Mouse (Mus musculus): ENCODE measurements at regions not wholly inside any gene's neighbourhood (a gene's known extent, or its start where the extent isn't known, plus 50 kb on each side); places are given as distances from the start of the nearest gene placed in this dataset.
A peak's percentile ranks its signal among the peaks of the same experiment; 100 is the strongest.

DNA sequence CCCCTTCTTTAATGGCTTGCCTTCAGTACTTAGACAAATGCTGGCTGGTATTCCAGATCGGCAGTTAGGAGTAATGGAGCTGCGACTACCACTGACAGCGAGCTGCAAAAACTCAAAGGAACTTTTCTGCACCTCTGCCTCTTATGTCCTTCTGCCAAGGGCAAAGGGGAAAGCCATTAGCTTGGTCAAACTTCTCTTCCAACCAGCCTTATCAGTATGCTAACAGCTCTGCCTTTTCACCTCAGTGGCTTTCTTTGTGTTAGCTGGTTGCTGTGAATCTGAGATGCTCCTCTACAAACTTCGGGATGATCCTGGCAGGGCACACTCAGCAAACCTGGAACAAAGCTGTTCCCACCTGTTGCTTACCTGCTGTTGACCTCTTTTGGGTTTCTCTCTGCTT is 89.4 kb upstream of the Hs6st1 start:
- DNase-seq = no peak

DNA sequence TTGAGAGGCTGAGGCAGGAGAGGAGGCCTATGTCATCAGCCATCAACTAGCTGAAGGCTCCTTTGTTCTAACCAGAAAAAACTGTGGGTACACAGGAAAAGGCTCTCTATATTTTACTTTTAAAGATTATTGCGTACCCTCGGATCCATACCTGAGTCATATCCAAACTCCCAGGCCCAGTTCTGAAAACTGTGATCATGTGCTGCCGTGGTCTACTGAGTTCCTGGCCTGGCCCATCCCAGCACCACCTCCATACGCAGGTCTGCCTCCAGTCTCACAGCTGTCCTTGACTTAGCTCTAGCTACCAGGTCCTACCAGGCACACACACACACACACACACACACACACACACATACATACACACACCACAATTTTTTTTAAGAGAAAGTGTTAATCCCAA is 87.0 kb upstream of the Hs6st1 start:
- no peak for DNase-seq

DNA sequence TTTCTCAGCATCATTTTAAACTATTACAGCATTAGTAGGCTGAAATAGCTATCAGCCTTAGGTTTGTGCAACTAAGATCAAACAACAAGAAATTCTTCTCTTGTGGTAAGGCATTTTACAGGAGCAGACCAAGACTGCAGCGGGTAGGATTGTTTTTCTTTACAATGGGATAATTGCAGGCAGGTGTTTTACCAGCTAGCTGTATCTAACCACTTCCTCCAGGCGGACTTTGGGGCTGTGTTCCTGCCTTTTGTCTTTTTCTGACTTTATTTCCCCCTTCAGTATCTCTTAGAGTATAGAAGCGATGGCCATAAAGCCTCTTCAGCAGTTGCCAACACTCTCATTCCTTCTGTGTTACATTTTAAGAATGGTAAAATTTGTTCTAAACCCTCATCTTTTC is 84.8 kb upstream of the Hs6st1 start:
- no peak for DNase-seq

DNA sequence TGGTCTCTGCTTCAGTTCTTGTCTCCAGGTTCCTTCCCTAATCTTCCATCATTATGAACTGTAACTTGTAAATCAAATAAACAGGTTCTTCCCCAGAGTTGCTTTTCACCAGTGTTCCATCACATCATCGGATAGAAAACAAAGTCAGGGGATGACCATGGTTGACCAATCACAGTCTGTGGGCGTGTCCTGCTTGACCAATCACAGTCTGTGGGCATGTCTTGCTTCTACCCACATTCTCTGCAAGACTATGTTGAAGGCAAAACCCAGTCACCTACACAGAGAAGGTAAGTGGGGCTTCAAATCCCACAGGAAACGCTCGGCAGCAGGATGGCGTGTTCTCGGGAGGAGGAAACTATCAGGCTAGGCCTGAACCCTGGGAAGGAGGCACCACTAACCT is 82.9 kb upstream of the Hs6st1 start:
- DNase-seq = no peak

DNA sequence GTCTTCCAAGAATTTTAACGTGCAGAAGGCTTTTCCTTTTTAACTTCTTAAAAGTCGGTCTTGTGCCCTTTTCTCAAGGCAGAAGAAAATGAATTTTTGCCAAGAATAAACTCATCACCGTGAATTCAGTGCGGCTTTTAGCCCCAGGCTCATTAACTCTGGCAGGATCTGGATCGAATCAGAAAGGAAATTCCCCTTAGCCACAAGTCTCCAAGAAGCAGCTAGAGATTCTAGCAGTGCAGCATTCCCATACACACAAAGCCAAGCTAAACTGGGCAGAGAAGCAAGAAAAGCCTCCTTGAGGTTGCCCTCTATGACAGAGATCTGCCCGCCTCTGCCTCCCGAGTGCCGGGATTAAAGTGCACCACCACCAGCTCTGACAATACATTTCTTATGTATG is 81.5 kb upstream of the Hs6st1 start:
- no peak for DNase-seq

DNA sequence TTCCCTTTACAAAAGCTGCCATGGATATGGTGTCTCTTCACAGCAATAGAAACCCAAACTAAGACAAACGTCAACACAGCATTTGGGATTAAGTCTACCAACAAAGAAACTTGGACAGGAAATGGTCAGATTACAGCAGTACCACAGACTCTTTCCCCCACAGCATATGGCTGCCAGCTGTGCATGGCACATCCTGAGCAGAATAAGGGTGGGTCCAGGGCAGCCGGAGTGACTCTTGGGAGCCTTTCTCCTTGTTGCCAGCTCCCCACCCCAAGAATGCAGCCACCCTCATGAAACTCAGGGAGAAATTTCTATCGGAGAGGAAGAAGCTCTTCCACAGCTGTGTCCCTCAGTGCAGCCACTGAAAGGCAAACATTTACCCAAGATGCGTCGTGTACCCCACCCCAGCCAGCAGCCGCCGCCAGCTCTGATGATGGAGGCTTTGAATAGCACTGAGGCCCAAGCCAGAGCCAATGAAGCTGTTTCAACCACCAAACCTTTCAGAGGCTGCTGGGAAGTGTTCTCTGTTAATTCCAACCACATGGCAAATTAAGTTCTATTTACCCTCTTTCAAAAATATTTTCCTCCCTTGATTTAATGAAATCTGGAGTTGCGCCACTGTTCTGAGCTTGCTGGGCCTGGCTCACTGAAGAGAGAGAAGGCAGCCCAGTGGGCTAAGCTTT is 75.8 kb upstream of the Hs6st1 start:
- DNase-seq = no peak

DNA sequence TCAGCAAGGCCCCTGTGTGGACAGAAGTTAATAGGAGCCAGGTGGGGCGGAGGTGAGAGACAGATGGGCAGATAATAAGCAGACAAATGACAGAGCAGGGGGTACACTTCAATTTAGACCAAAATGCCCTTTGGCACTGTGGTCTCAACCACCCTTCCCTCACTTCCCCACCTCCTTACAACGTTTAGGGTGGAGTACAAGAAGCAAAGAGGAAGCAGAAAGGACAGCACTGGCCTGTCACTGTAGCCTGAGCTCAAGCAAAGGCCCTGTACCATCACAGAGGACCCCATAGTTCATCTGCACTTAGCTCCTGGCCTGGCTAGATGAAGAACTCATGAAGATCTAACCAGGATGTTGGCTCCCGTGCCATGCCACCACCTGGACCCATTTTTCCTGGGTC is 75.3 kb upstream of the Hs6st1 start:
- DNase-seq = no peak

DNA sequence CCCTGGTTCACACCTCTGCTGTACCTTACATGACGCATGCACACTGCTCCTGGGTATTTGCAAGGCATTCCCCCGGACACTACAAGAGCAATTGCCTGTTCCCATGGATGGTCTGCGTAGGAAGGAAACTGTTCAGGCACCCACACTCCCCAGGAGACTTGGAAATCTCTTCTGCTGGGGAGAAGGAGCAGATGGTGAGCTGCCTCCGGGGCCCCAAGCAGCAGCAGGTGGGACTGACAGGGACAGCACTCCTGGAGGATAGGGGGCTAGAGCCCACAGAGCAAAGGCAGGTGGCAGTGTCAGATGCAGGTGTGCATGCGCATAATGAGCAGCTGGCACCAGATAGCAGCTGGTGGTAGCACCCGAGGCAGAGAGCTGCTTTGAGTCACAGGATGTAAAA is 72.5 kb upstream of the Hs6st1 start:
- no peak for DNase-seq

DNA sequence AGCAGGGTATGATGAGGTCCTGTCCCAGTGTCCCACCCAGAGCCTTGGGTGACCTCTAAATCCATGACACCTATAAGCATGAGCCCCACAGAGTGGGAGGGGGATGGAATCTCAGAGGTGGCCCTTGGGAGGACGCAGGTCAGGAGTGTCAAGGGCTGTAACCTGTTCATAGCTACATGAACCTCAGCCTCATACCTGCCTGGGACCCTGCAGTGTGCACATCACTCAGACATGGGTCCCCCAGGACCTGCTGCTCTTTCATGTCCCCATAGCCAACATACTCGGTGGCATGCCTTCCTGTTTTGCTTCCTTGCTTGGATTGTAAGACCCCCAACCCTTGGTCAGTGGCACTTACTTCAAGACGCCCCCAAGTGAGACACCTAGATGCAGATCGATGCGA is 66.9 kb upstream of the Hs6st1 start:
- no peak for DNase-seq

DNA sequence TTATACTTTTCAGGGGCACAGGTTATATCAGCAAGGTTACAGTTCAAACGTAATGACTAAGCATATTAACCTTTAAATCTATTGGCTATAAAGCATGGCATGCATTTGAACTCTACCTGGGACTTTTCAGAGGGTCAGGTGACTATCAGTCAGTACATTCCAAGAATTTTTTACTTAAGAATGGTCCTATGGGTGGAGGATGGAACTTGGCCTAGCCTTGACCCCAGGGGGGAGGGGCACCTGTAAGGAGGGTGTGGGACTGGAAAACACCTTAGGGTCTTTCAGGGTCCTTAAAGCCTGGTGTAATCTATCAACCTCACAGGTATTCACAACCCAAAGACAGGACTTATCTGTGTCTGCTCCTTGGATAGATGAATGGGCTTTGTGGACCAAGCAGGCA is 66.4 kb upstream of the Hs6st1 start:
- no peak for DNase-seq

DNA sequence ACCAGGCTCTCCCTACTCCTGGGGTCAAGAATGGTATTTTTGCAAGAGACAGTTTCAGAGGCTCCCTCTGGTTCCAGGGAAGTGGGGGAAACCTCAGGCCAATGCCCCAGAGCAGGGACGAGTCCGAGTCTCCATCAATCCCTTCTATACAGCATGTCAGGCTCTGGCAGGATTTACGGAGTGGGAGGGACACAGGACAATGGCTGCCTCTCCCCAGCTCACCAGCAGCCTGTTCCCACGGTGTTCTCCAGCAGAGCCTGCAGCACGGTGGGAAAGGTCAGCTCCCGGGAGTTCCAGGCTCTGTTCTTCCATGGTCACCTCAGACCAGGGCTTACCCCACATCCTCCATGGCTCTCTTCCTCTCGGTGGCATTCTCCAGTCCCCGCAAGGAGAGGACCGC is 64.6 kb upstream of the Hs6st1 start:
- DNase-seq = no peak

DNA sequence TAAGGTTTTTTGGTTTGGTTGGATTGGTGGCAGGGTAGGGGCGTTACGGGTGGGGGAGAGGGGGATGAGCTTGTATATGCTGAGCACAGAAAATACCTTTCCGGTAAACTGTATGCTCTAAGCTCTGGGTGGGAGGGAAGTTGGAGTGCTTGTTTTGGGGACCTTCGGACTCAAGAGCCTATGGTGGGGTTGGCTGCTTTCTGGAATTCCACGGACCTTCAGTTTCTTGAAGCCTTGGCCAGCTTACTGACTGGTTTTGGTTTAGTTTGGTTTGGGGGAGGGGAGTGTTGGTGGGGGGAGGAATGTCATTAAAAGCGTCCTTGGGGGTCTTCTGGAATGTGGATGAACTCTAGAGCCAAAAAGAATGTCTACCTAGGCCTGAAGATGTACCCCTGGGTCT is 59.6 kb upstream of the Hs6st1 start:
- DNase-seq = no peak

DNA sequence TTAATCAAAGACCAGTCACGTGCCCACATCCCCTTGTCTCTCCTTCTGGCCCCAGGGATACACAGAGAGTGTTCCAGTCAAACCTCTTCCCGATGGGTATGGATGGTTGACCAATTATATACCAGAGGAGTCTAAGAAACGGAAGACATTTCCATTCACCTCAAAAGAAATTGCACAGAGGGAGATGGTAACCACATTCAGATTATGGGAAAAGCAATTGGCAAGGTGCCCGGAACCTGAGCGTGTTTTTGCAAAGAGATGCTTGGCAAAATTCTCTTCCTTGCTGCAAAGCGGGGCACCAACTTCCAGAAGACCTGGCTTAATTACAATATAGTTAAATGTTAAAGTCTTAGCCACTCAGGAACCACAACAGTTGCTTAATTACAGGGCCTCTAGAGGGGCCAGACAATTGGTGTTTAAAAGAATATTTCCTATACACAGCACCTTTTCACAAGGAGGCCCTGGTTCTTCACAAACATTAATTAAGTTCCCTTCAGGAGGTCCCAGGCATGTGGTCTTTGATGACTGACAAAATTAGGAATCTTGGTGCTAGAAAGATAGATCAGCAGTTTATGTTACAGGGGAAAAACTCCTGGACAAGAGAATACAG is 59.1 kb upstream of the Hs6st1 start:
- peak; percentile 55 to 71 for DNase-seq

DNA sequence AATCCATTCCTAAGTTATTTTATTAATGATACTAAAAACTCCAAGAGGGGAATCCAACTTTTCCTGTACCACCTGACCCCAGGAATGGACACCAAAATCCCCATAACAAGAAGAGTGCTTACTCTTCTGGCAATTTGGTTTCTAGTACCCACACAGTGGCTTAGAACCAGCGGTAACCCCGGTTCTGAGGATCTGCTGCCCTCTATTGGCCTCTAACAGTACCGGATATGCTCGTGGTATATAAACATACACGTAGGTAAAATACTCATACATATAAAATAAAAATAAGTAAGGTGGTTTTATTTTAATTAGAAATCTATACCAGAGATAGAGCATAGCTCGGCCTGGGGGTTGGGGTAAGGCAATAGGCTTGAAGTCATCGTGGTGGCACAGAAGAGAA is 58.0 kb upstream of the Hs6st1 start:
- no peak for DNase-seq

DNA sequence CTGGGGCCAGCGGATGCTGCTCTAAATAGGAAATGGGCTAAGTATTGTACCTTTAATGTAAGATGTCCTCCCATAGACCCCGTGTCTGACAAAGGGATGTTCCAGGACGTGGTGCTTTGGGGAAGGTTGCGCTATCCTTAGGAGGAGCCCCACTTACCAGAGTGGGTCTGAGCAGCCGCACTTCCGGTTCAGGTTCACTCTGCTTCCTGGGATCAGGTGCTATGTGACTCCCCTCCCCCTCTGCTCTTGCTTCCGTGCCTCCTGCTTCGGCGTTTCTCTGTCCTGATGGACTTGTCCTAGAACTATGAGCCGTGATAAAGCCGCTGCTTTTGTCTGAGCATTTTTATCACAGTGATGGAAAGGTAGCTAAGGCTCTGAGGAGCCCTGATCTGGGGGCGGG is 57.4 kb upstream of the Hs6st1 start:
- DNase-seq = no peak

DNA sequence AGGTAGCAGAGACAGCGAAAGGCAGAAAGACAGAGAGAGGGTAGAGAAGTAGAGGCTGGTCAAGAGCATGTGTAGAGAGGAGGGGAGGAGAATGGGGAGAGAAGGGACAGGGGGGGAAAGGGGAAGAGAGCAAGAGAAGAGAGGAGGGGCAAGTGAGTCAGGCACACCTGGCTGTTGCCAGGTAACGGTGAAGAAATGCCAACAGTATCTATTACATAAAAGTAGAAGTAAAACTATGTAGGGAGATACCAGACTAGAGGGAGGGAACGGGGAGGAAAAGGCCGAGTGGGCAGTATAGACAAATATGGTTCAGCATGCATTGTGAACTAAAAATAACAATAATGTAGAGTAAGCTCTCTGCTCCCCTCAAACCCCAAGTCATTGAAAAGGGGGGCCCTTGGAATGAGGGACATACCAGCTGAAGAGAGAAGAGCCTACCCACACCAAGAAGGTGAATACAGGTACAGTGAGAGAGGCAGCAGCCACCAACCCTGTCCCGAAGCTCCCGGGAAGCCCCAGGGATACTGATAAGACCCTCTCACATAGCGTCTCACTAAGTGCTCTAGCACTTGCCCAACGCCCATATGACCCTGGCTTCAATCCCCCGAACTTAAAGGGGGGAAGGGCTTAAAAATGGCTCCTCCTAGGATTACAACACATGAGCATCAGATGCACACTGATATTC is 56.0 kb upstream of the Hs6st1 start:
- DNase-seq = no peak

DNA sequence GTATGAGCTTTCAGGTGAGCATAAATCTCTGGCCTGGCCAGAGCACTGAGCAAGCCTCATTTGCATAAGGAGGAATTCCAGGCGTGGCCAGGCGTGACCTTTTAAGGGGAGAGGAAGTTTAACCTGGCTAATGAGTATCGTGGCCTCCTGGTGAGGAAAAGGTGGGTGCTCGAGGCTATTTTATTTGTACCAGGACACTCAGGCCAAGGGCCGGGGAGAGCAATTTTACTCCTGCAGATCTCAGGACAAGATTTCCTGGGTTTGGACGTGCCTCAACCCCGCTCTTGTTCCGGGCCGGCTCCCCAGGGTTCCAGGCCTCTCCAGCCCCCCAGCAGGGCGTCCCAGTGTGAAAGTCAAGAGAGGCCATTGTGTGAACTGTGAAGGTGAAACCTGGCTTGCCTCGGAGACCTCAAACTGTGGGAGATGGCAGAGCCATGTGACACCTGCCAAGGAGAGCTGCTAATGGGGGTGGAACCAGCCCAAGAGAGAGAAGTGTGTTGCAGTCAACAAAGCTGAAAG is 54.3 kb upstream of the Hs6st1 start:
- no peak for DNase-seq

DNA sequence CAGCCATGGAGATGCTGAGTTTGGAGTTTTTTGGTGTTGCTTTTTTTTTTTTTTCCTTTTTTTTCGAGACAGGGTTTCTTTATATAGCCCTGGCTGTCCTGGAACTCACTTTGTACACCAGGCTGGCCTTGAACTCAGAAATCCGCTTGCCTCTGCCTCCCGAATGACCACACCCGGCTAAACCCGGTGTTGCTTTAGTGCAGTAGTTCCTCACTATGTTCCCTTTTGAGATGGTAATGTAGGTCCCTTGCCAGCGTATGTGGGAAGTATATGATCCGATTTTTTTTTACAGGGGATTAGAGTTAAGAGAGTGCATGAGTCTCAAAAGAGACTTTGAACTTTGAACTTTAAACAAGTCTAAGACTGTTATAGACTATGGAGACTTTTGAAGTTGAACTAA is 53.8 kb upstream of the Hs6st1 start:
- no peak for DNase-seq

DNA sequence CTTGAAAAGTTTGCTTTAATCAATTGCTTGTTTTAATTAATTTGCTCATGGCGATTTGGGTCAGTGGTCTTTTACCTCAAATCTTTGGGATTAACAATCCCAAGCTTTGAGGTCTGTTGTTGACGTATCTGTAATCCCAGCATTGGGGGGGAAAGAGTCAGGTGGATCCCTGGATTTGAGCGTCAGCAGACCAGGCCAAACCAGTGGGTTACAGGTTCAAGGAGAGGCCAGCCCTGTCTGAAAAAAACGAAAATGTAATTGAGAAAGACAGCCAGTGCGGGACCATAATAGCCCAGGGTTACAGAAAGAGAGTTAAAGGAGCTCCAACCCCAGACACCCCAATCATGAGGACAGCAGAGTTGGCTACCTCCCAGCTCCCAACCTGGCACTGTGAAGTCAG is 53.0 kb upstream of the Hs6st1 start:
- DNase-seq = no peak

DNA sequence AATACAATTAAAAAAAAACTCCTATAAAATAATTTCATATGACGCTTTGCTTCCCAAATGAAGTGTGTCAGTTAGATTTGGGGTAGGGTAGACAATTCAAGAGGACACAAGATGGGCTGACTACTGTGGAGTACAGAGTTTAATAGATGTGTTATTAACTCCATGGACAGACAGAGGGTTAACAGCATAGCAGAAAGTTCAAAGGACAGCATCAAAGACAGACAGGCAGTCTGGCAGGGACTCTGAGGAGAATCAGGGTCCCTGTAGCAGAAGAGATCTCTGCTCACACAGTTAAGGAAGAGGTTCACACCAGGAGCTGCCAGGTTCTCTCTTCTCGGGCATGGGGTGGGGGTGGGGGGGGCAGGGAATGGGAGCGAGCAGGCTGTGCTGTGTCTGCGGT is 51.6 kb upstream of the Hs6st1 start:
- no peak for DNase-seq

DNA sequence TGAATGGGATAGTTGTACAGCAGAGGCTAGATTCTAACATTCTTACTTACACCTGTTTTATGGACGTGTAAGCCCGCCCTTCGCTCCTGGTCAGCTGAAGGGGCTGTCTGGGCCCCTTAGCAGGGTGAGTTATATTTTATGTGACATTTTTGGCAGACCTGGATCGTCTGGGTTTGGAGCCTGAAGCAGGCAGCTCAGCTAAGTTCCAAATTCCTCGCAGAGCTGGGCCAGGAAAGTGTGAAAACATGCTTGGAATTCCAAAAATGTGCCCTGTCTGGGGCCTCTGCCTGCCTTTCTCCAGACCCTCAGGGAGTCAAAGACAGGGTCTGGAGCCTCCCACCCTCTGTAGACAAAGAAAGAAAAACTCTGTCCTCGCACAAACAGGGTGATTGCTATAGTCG is 51.1 kb upstream of the Hs6st1 start:
- DNase-seq = peak in 1 of 2 experiments; percentile 16

DNA sequence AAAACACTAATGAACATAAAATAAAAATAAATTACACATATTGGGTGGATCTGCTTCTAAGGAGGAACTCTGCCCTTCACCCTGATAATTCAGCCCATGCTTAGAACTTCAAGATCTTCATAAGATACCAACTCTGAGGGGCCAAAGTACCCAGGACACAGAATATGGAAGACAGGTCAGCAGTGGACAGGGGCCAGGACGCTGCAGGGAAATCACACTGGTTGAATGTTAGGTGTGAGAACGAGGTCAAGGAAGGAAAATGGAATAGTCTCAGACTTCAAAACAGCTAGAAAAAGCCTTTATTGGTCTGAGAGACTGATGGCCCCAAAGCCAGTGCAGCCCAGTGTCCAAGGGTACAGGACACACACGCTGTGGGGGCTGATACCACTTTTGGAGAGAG is 50.5 kb upstream of the Hs6st1 start:
- DNase-seq = peak in 1 of 2 experiments; percentile 20

Measured in cerebellum, postnatal 14 days (tissue).